Comparison of ENCODE assay signal across 20 mouse cellular contexts in genomic region chr9:31365086-31365485, GRCm38 (mm10). TPM values are rescaled to one million over a fixed set of nuclear protein-coding genes. Genes with fewer than 3 reads are reported as not detected.
DNase-seq lines count a peak whose midpoint lies in the region; ATAC-seq and TF ChIP-seq lines count a peak whose summit lies in the region.
"Had no signal": no experiment of that assay in that cellular context is flagged by ENCODE, and none has a peak within 500 bp of the region (broad histone marks: within the 10 kb centered on the region; RNA-seq: fewer than 3 reads in every experiment).

No protein-coding gene starts in this region.

- DNase-seq in adrenal gland, adult 2 months = peak; percentile 44
- no peak for DNase-seq in adrenal gland, postnatal 10 days
- peak; percentile 50 for DNase-seq in kidney, adult 2 months
- DNase-seq in ovary, adult 18-20 months (ENCODE audit: low spot score) = peak; percentile 21
- no peak for DNase-seq in ovary, postnatal 36 days (ENCODE audit: low spot score)
- DNase-seq in cerebellum, adult 8-10 months = no peak
- DNase-seq in urinary bladder, postnatal 4 days (ENCODE audit: low spot score in 2 of 2) = no peak
- DNase-seq: cerebellum, adult 11 months; cerebellum, postnatal 10 days; gastrocnemius, postnatal 14 days; heart, adult 18-20 months; heart, postnatal 14 days; lung, postnatal 36 days; midbrain, embryonic 14.5 days had no signal

- no peak overlapping the region for H3K4me3 ChIP-seq in kidney, adult 2 months (ENCODE audit: insufficient read depth, low read depth, low read length)
- H3K4me3 ChIP-seq in kidney, embryonic 16.5 days (ENCODE audit: low read length) = no peak overlapping the region
- H3K4me3 ChIP-seq: heart, embryonic 13.5 days; limb, embryonic 12.5 days; liver, embryonic 15.5 days; neural tube, embryonic 12.5 days had no signal

- no peak for TF ChIP-seq POLR2A in kidney, adult 2 months (IDR thresholded peaks at IDR 0.05; ENCODE audit: low read depth, low read length)

- no peaks in the 10 kb centered on the region for H3K4me1 ChIP-seq in kidney, adult 2 months (ENCODE audit: control insufficient read depth, insufficient read depth, low read length)
- H3K4me1 ChIP-seq in kidney, embryonic 16.5 days (ENCODE audit: insufficient read depth, low read length) = no peaks in the 10 kb centered on the region
- H3K4me1 ChIP-seq: limb, embryonic 12.5 days; neural tube, embryonic 12.5 days had no signal

- 81% methylated on average over 8 of the region's 8 CpGs for WGBS in kidney, adult 2 months
- WGBS in kidney, embryonic 16.5 days = 60% methylated on average over 8 of the region's 8 CpGs

- ATAC-seq in kidney, embryonic 16.5 days (ENCODE audit: low FRiP score, low TSS enrichment) = no peak
- ATAC-seq: forebrain, postnatal 0 days had no signal

- TF ChIP-seq CTCF in kidney, adult 2 months (conservative IDR thresholded peaks at IDR 0.05; ENCODE audit: insufficient read depth, insufficient read length, low read depth, low read length) = no peak

- no peak overlapping the region for H3K27ac ChIP-seq in kidney, adult 2 months (ENCODE audit: insufficient read depth, low read depth, low read length)
- no peak overlapping the region for H3K27ac ChIP-seq in kidney, embryonic 16.5 days (ENCODE audit: low read length)
- H3K27ac ChIP-seq: heart, embryonic 13.5 days; limb, embryonic 12.5 days; liver, embryonic 15.5 days; neural tube, embryonic 12.5 days had no signal

- no peaks in the 10 kb centered on the region for H3K9me3 ChIP-seq in kidney, embryonic 16.5 days (ENCODE audit: low read length)
- H3K9me3 ChIP-seq: heart, embryonic 13.5 days; limb, embryonic 12.5 days; liver, embryonic 15.5 days; neural tube, embryonic 12.5 days had no signal

- H3K27me3 ChIP-seq in kidney, adult 2 months (replicated peaks; ENCODE audit: control insufficient read depth, insufficient read depth, low read length) = no peaks in the 10 kb centered on the region
- no peaks in the 10 kb centered on the region for H3K27me3 ChIP-seq in kidney, embryonic 16.5 days (ENCODE audit: insufficient read depth, low read length)
- H3K27me3 ChIP-seq: heart, embryonic 13.5 days; limb, embryonic 12.5 days; liver, embryonic 15.5 days; neural tube, embryonic 12.5 days had no signal

- H3K36me3 ChIP-seq in kidney, adult 2 months (ENCODE audit: control insufficient read depth, insufficient read depth, low read length) = no peaks in the 10 kb centered on the region
- H3K36me3 ChIP-seq in kidney, embryonic 16.5 days (ENCODE audit: insufficient read depth, low read length) = peaks cover 9% of the 10 kb centered on the region; the same call in 1 of the 2 replicates

- H3K4me2 ChIP-seq in kidney, embryonic 16.5 days (replicated peaks; ENCODE audit: low read depth, low read length) = no peak overlapping the region
- H3K4me2 ChIP-seq: heart, embryonic 13.5 days; limb, embryonic 12.5 days; liver, embryonic 15.5 days; neural tube, embryonic 12.5 days had no signal

- H3K9ac ChIP-seq in kidney, embryonic 16.5 days (replicated peaks; ENCODE audit: low read length) = no peak overlapping the region
- H3K9ac ChIP-seq: forebrain, postnatal 0 days; heart, embryonic 13.5 days; limb, embryonic 12.5 days; liver, embryonic 15.5 days; neural tube, embryonic 12.5 days had no signal

RNA-seq across cellular contexts. Expression of gene Nfrkb, which starts 20.9 kb away (rescaled TPM):
- total RNA-seq in adrenal gland, adult 2 months (2021) = 10 to 100 TPM; 15.7 to 19.0 TPM
- polyA plus RNA-seq in adrenal gland, adult 2 months (2012; rRNA removed) = 17.7 and 18.7 TPM in 2 replicates
- 10 to 100 TPM; 19.1 to 30.3 TPM for total RNA-seq in adrenal gland, postnatal 10 days (2021)
- polyA plus RNA-seq in kidney, adult 2 months (2012; rRNA removed) = 12.4 and 13.8 TPM in 2 replicates
- 21.9 and 23.4 TPM in 2 replicates for polyA plus RNA-seq in kidney, embryonic 16.5 days (2015; fragmentation: Nextera tagmentation; extraction: Ambion mirVana)

Comparison
In these comparisons a context has a peak if more than half of its experiments do, and no peak if none do; other contexts are left out.
1. DNase-seq: peak in adrenal gland, adult 2 months (single experiment), kidney, adult 2 months (single experiment) and ovary, adult 18-20 months (single experiment); none in adrenal gland, postnatal 10 days (single experiment), ovary, postnatal 36 days (single experiment), cerebellum, adult 8-10 months (single experiment) and urinary bladder, postnatal 4 days (0 of 2).